Mouse (Mus musculus) urinary bladder, adult 2 months (tissue): ENCODE data around the gene Gfpt2. TPM values are rescaled to one million over a fixed set of nuclear protein-coding genes. Genes with fewer than 3 reads are reported as not detected.
"Not testable (repeated sequence)": the region's sequence is repeated elsewhere in the genome, so short reads cannot be mapped to it uniquely, and the experiment has no call there.

ENCODE experiments used
- DNase-seq: peaks from one replicate; pipeline ENCODE4 v3.0.0; 2022; ENCODE audit warnings: low spot score
- polyA plus RNA-seq: library from polyadenylated mRNA; depleted of rRNA; stranded (reverse); fragments of >200 nt; gene quantifications from 2 replicates; pipeline ENCODE4 v1.2.3, GENCODE M21; 2012; rRNA removed

The Gfpt2 gene
- polyA plus RNA-seq: 11.3 and 13.6 TPM in 2 replicates

GRCm38 (mm10) chr11:49793619-49794341 lies at the start of gene Gfpt2:
Gfpt2 (plus strand) TSS chr11:49794178.
- peak; percentile 54 for DNase-seq

GRCm38 (mm10) chr11:49744981-49745380 lies 49.0 kb upstream of the Gfpt2 start:
- DNase-seq: no peak

GRCm38 (mm10) chr11:49745839-49746238 lies 48.1 kb upstream of the Gfpt2 start:
- no peak for DNase-seq

GRCm38 (mm10) chr11:49746756-49747155 lies 47.2 kb upstream of the Gfpt2 start:
- DNase-seq: no peak

GRCm38 (mm10) chr11:49754958-49755665 lies 38.9 kb upstream of the Gfpt2 start:
- DNase-seq: no peak

- DNase-seq: no peak
Observed at GRCm38 (mm10) chr11:49758096-49758495, 35.9 kb upstream of the Gfpt2 start.

GRCm38 (mm10) chr11:49761130-49761529 lies 32.8 kb upstream of the Gfpt2 start:
- DNase-seq: no peak

GRCm38 (mm10) chr11:49763555-49763954 lies 30.4 kb upstream of the Gfpt2 start:
- no peak for DNase-seq

- DNase-seq: no peak
Observed at GRCm38 (mm10) chr11:49764023-49764422, 30.0 kb upstream of the Gfpt2 start.

GRCm38 (mm10) chr11:49764639-49765299 lies 29.2 kb upstream of the Gfpt2 start:
- DNase-seq: no peak

GRCm38 (mm10) chr11:49765377-49766136 lies 28.4 kb upstream of the Gfpt2 start:
- no peak for DNase-seq

- no peak for DNase-seq
Observed at GRCm38 (mm10) chr11:49766137-49766411, 27.9 kb upstream of the Gfpt2 start.

- DNase-seq: not testable (repeated sequence)
Observed at GRCm38 (mm10) chr11:49767497-49767896, 26.5 kb upstream of the Gfpt2 start.

GRCm38 (mm10) chr11:49768781-49769180 lies 25.2 kb upstream of the Gfpt2 start:
- no peak for DNase-seq

GRCm38 (mm10) chr11:49770676-49771550 lies 23.1 kb upstream of the Gfpt2 start:
- no peak for DNase-seq

- no peak for DNase-seq
Observed at GRCm38 (mm10) chr11:49772251-49772650, 21.7 kb upstream of the Gfpt2 start.

- no peak for DNase-seq
Observed at GRCm38 (mm10) chr11:49774894-49775293, 19.1 kb upstream of the Gfpt2 start.

GRCm38 (mm10) chr11:49778844-49779243 lies 15.1 kb upstream of the Gfpt2 start:
- DNase-seq: no peak

GRCm38 (mm10) chr11:49780161-49780817 lies 13.7 kb upstream of the Gfpt2 start:
- DNase-seq: no peak

- no peak for DNase-seq
Observed at GRCm38 (mm10) chr11:49781833-49782399, 12.1 kb upstream of the Gfpt2 start.
